Mouse (Mus musculus) MN1 (cell line): Measurements from ENCODE around the gene Armc2.

Experiments
- DNase-seq: peaks from one replicate; pipeline ENCODE4 v3.0.0-alpha.2; 2016; ENCODE audit warnings: low spot score

Gene Armc2

DNA sequence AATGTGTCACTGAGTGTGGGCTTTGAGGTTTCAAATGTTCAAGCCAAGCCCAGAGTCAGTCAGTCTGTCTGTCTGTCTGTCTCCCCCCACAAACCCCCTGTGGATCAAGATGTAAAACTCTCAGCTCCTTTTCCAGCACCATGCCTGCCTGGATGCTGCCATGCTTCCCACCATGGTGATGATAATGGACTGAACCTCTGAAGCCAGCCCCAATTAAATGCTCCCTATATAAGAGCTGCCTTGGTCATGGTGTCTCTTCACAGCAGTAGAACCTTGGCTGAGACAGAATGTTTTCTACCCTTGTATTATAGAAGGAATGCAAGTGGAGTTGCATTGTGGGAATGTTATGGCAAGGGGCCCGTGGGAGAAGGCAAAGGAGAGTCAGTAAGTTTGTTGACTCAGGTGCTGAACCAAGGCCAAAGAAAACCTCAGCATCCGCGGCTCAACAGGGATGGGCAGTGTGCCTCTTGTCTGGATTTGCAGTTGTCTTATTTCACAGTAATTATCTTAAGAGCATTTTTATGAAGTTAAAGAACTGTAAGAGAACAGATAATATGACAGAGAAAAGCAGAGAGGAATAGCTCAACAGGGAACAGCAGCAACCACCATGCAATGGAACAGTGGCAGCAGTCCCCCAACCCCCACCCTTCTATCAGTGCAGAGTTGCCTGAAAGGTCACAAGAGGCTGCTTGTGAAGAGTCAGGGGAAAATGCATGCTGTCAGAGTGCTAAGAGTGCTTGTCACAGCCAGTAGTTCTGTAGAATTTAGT lies 152.0 kb downstream of the Armc2 start:
- peak; percentile 80 for DNase-seq
